Mouse (Mus musculus) kidney, adult 2 months (tissue): ENCODE data around the gene Meox2.

ENCODE experiments used
- CTCF ChIP-seq: fragments of 200-500 bp; conservative IDR thresholded peaks from 2 replicates; pipeline ENCODE4 v1.5.1; 2011; ENCODE audit warnings: low read depth, mild to moderate bottlenecking, control low read depth, low read length, moderate library complexity, mixed read lengths; ENCODE audit not compliant: insufficient read depth, insufficient read length
- POLR2A ChIP-seq: fragments of 200-500 bp; IDR thresholded peaks from one replicate; pipeline ENCODE4 v1.6.1; 2011; ENCODE audit warnings: low read depth, low read length, control low read depth

- TF ChIP-seq CTCF (no peak), POLR2A (no peak)
Observed at GRCm38 (mm10) chr12:37119246-37119645, 10.9 kb downstream of the Meox2 start.
